Mouse (Mus musculus): ENCODE measurements around the gene Gfer. TPM values are rescaled to one million over a fixed set of nuclear protein-coding genes. Genes with fewer than 3 reads are reported as not detected.
"Not testable (repeated sequence)": the region's sequence is repeated elsewhere in the genome, so short reads cannot be mapped to it uniquely, and the experiment has no call there.

The Gfer gene
- polyA plus RNA-seq, 1 experiment, result 36.9 TPM

DNA sequence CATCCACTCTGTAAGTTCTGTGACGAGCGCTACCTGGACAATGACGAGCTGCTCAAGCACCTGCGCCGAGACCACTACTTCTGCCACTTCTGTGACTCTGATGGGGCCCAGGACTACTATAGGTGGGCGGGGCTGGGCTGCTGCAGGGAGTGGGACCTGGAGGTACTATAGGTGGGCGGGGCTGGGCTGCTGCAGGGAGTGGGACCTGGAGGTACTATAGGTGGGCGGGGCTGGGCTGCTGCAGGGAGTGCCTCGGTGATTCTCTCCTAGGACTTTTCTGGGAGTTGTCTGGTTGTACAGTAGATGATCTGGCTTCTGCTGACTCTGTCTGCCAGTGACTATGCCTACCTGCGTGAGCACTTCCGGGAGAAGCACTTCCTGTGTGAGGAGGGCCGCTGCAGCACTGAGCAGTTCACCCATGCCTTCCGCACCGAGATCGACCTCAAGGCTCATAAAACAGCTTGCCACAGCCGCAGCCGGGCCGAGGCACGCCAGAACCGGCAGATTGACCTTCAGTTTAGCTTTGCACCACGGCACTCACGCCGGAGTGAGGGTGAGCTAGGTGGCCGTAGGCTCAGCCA lies 18.4 kb downstream of the Gfer start:
- Histone ChIP-seq H3K27ac (replicated peaks; ENCODE audit: low read depth, low read length) (no peak overlapping the region), H3K4me1 (ENCODE audit: control insufficient read depth, insufficient read depth, insufficient read length, low read length) (no peaks in the 10 kb centered on the region; the same call in 1 of the 2 replicates), H3K4me3 (ENCODE audit: insufficient read depth, low read depth, low read length) (no peak overlapping the region)

DNA sequence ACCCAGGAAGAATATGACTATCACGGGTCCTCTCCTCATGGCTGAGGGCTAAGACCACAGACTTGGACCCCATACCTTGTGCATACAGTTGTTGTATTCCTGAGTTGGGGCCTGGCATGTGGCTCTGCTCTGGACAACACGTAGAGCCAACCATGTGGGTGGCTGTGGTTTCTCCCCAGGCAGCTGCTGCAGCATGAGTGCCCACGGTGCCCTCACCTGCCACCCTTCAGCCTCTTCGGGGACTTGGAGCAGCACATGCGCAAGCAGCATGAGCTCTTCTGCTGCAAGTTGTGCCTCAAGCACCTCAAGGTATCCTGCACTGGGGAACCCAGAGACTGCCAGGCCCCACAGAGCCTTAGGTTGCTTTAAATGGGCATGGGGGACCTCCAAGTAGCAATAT lies 19.1 kb downstream of the Gfer start:
- H3K4me1 ChIP-seq (ENCODE audit: control insufficient read depth, insufficient read depth, insufficient read length, low read length), result peaks cover 5% of the 10 kb centered on the region
- H3K27ac ChIP-seq (replicated peaks; ENCODE audit: low read depth, low read length), result no peak overlapping the region
- no peak overlapping the region for H3K4me3 ChIP-seq (ENCODE audit: insufficient read depth, low read depth, low read length)

DNA sequence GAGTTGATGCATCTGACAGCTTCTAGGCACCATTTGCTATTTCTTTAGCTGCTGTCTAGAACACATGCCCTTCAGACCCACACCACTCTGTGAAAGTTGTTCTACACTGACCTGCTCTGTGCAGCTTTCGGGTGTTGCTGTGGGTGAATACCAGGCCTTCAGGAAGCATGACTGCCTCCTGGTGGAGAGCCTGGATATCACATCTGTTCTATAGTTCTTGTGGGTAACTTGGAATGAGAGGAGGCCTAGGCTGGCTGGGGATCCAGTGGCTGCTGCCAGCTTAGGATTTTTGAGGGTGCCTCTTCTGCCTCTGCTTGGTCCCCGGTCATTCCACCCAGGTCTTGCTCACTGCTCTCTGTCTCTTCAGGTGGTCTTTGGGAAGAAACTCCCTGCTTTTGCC lies 19.8 kb downstream of the Gfer start:
- peaks cover 10% of the 10 kb centered on the region for H3K4me1 ChIP-seq (ENCODE audit: control insufficient read depth, insufficient read depth, insufficient read length, low read length)
- no peak overlapping the region for H3K27ac ChIP-seq (replicated peaks; ENCODE audit: low read depth, low read length)
- no peak overlapping the region for H3K4me3 ChIP-seq (ENCODE audit: insufficient read depth, low read depth, low read length)

- Histone ChIP-seq H3K4me1 (ENCODE audit: control insufficient read depth, insufficient read depth, insufficient read length, low read length) (peaks cover 13% of the 10 kb centered on the region), H3K4me3 (ENCODE audit: insufficient read depth, low read depth, low read length) (no peak overlapping the region), H3K27ac (replicated peaks; ENCODE audit: low read depth, low read length) (no peak overlapping the region)
These were observed 21.7 kb downstream of the Gfer start for GRCm38 (mm10) chr17:24674277-24674676.

DNA sequence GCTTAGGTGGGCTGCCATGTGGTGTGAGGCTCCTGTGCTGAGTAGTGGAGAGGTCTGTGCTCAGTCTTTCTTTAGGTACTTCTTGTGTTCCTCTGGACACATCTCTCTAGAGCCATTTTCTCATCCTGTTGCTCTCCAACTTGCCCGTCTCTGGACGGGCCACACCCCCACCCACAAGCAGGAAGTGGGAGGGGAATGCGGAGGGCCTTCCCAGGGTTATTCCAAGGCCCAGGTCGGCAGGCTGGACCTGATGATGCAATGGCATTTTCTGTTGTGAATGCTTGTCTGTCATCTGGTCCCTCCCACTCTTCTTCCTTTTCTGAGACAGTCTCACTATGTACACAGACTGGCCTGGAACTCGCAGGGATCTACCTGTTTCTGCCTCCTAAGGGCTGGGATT lies 23.8 kb downstream of the Gfer start:
- H3K27ac ChIP-seq (replicated peaks; ENCODE audit: low read depth, low read length), result no peak overlapping the region

GRCm38 (mm10) chr17:24671346-24671745 lies 24.6 kb downstream of the Gfer start:
- peaks cover 13% of the 10 kb centered on the region for H3K4me1 ChIP-seq (ENCODE audit: control insufficient read depth, insufficient read depth, insufficient read length, low read length)
- H3K4me3 ChIP-seq (ENCODE audit: insufficient read depth, low read depth, low read length), result 0 out of 2 replicates have a peak overlapping the region, but pooled peaks have one; percentile 10
- H3K27ac ChIP-seq (replicated peaks; ENCODE audit: low read depth, low read length), result no peak overlapping the region

More for the DNA sequence above, 23.8 kb downstream of the Gfer start:
- Histone ChIP-seq H3K4me1 (ENCODE audit: control insufficient read depth, insufficient read depth, insufficient read length, low read length) (peaks cover 13% of the 10 kb centered on the region), H3K4me3 (ENCODE audit: insufficient read depth, low read depth, low read length) (peak overlapping the region; percentile 2; the same call in 1 of the 2 replicates)

- peaks cover 13% of the 10 kb centered on the region for H3K4me1 ChIP-seq (ENCODE audit: control insufficient read depth, insufficient read depth, insufficient read length, low read length)
- peak overlapping the region; percentile 87 for H3K27ac ChIP-seq (replicated peaks; ENCODE audit: low read depth, low read length)
- H3K4me3 ChIP-seq (ENCODE audit: insufficient read depth, low read depth, low read length), result peak overlapping the region; percentile 95
These were observed 25.6 kb downstream of the Gfer start for GRCm38 (mm10) chr17:24670246-24670844.

DNA sequence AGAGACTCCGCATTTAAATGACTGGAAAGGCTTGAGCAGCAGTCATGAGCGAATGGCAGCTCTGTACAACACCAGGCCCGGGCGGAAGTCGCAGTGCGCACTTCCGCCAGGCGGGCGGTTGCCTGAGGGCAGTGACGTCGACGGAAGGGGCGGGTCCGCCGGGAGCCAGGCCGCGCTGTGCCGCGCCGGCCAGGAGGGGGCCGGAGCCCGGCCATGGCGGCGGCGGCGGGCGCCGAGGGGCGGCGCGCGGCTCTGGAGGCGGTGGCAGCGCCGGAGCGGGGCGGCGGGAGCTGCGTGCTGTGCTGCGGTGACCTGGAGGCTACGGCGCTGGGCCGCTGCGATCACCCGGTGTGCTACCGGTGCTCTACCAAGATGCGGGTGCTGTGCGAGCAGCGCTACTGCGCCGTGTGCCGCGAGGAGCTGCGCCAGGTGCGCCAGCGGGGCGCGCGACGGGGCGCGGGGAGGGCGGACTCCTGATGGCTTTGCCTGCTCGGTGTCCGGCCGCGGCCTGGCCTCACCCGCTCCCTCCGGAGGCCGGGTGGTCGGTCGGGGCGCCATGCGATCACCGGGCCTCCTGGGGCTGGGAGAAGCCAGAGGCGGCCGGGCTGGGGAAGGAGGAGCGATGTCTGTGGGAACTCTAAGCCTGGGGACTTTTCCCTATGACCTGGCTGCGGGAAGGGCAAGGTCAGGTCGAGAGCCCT lies 26.3 kb downstream of the Gfer start, which contains the start of gene Zfp598:
Zfp598 (plus strand) TSS at position 143 of the 701 bp plus-strand sequence.
- Histone ChIP-seq H3K27ac (replicated peaks; ENCODE audit: low read depth, low read length) (peak within 1 kb of the TSS; percentile 87), H3K4me3 (ENCODE audit: insufficient read depth, low read depth, low read length) (peak within 1 kb of the TSS; percentile 95), H3K4me1 (ENCODE audit: control insufficient read depth, insufficient read depth, insufficient read length, low read length) (peaks cover 13% of the 10 kb centered on the region)

DNA sequence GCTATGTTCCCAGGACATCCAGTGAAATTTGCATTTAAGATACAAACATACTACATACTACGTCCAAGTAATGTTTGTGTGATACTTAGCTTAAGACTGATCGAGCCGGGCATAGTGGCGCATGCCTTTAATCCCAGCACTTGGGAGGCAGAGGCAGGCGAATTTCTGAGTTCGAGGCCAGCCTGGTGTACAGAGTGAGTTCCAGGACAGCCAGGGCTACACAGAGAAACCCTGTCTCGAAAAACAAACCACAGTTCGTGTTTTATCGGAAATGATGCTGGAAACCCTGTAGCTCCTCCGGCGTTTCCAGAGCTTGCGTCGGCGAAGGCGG lies 26.8 kb downstream of the Gfer start:
- Histone ChIP-seq H3K27ac (replicated peaks; ENCODE audit: low read depth, low read length) (peak overlapping the region; percentile 73), H3K4me3 (ENCODE audit: insufficient read depth, low read depth, low read length) (peak overlapping the region; percentile 68), H3K4me1 (ENCODE audit: control insufficient read depth, insufficient read depth, insufficient read length, low read length) (peaks cover 13% of the 10 kb centered on the region)

GRCm38 (mm10) chr17:24667416-24667815 lies 28.5 kb downstream of the Gfer start:
- peaks cover 13% of the 10 kb centered on the region for H3K4me1 ChIP-seq (ENCODE audit: control insufficient read depth, insufficient read depth, insufficient read length, low read length)
- no peak overlapping the region for H3K27ac ChIP-seq (replicated peaks; ENCODE audit: low read depth, low read length)
- H3K4me3 ChIP-seq (ENCODE audit: insufficient read depth, low read depth, low read length), result no peak overlapping the region

DNA sequence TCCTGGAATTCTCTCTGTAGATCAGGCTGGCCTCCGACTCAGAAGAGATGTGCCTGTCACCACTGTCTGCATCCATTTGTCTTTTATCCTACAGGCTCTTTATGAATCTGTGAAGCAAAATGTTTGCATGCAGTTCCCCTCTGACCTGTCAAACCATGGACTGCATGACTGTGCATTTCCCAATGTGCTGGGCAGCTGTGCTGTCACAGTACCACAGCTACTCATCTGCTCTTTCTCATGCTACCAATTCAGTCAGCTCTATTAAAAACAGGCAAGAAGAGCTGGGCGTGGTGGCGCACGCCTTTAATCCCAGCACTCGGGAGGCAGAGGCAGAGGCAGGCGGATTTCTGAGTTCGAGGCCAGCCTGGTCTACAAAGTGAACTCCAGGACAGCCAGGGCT lies 28.9 kb downstream of the Gfer start:
- H3K4me3 ChIP-seq (ENCODE audit: insufficient read depth, low read depth, low read length); H3K27ac ChIP-seq (replicated peaks; ENCODE audit: low read depth, low read length): not testable (repeated sequence)
- peaks cover 10% of the 10 kb centered on the region for H3K4me1 ChIP-seq (ENCODE audit: control insufficient read depth, insufficient read depth, insufficient read length, low read length)

GRCm38 (mm10) chr17:24658017-24658758 lies 37.8 kb downstream of the Gfer start, which contains the start of gene Npw:
TSS of gene Npw (minus strand) at chr17:24658457.
- Histone ChIP-seq H3K27ac (replicated peaks; ENCODE audit: low read depth, low read length) (no peak within 1 kb of the TSS), H3K4me3 (ENCODE audit: insufficient read depth, low read depth, low read length) (peak within 1 kb of the TSS; percentile 34; the same call in 1 of the 2 replicates), H3K4me1 (ENCODE audit: control insufficient read depth, insufficient read depth, insufficient read length, low read length) (no peaks in the 10 kb centered on the region)

DNA sequence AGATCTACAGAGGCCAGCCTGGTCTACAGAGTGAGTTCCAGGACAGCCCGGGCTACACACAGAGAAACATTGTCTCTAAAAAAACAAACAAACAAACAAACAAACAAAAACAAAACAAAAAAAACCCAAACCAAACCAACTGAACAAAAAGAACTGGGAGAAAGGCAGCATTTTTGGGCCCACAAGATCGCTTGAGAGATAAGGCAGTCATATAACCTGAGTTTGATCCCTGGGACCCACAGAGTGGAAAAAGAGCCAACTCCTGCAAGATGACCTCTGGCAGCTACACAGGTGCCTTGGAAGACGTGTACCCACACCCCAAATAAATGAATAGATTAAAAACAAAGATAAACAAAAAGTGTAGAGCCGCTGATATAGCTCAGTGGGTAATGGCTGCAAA lies 41.0 kb downstream of the Gfer start:
- Histone ChIP-seq H3K27ac (replicated peaks; ENCODE audit: low read depth, low read length) (no peak overlapping the region), H3K4me1 (ENCODE audit: control insufficient read depth, insufficient read depth, insufficient read length, low read length) (peaks cover 5% of the 10 kb centered on the region; the same call in 1 of the 2 replicates), H3K4me3 (ENCODE audit: insufficient read depth, low read depth, low read length) (no peak overlapping the region)

DNA sequence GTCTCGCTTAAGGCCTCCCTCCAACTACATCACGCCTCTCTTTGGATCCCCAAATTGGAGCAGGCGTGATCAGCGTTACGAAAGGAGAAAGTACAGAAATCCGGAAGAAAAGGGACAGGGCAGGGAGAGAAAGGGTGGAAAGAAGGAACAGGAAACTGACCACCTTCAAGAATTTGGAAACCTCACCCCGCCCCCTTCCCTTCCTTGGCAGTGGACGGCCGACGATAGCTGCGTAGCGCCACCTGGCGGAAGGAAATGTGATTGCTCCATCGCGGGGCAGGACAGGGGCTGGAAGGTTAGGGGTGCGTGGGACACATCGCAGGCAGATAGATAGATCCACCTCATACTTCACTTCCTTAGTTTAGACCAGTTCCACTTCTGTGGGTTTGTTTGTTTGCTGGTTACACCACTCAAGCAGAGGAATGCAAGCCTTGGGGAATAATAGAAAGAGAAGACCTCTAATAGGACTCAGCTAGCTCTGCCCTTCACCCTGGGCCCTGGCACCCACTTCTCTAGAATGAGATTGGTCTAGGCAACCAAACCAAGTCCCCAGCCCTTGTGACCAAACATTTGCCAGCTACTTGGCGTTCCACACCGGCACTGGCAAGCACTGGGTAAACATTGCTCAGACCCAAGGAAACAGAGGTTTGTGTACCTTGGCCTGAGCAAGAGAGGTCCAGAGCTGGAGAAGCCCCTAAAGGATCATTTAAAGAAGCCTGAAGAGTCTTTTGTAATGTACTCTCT lies 41.8 kb downstream of the Gfer start:
- peak overlapping the region; percentile 48 for H3K4me3 ChIP-seq (ENCODE audit: insufficient read depth, low read depth, low read length)
- H3K27ac ChIP-seq (replicated peaks; ENCODE audit: low read depth, low read length), result 0 out of 2 replicates have a peak overlapping the region, but pooled peaks have one; percentile 45
- peaks cover 5% of the 10 kb centered on the region; the same call in 1 of the 2 replicates for H3K4me1 ChIP-seq (ENCODE audit: control insufficient read depth, insufficient read depth, insufficient read length, low read length)
